Mouse (Mus musculus) left cerebral cortex, postnatal 10 days (tissue): ENCODE measurements at regions not wholly inside any gene's neighbourhood (a gene's known extent, or its start where the extent isn't known, plus 50 kb on each side); places are given as distances from the start of the nearest gene placed in this dataset.

ENCODE experiments used
- DNase-seq, 2 experiments: peaks; one replicate each; pipeline ENCODE4 v3.0.0; 2021 to 2022; ENCODE audit warnings: low spot score in 2 of 2, mixed read lengths in 1 of 2; ENCODE audit errors: extremely low spot score in 1 of 2
- intact Hi-C: fragments of 180-260 bp; cut with DNase I; formaldehyde crosslinking; loops from one replicate; pipeline ENCODE4 v1.15.1; 2025

DNA sequence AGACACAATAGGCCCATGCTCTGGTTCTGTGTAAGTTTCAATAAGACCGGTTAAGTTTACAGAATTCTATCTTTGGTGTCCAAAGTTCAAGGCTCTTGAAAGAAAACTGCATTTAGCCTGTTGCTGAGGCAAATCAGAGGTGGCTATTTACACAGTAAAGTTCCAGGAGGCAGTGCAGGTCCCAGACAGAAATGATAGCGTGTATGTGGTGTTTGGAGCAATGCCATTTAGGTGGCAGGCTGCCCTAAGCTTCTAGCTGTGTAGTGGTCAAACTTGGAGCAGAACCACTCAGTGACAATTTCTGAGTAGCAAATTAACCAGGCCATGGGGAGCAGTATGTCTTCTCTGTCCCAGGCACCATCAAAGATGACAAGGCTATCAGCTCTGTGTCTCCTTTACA, 125.5 kb upstream of the Paqr3 start:
- intact Hi-C loops, result no loop called here

DNA sequence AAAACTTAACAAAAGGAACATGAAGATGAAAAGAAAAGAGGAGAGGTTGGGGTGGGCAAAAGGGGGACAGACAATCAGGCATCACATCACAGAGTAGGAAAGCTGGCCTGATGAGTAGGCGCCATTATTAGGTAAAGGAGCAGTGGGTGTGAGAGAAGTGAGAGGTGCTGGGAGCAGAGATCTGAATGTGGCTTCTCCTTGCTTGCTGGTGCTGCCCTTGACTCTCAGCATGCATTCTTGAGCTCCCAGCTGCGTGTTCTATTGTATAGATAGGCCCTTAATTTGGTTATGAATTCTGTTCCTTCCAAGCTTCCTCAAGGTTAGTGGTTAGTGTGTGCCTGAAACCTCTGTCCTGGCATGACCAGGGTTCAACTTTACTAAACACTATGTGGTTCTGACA, 115.0 kb upstream of the Paqr3 start:
- intact Hi-C loops, result no loop called here
- DNase-seq, result no peak

More for the DNA sequence above, 125.5 kb upstream of the Paqr3 start:
- DNase-seq, result no peak

DNA sequence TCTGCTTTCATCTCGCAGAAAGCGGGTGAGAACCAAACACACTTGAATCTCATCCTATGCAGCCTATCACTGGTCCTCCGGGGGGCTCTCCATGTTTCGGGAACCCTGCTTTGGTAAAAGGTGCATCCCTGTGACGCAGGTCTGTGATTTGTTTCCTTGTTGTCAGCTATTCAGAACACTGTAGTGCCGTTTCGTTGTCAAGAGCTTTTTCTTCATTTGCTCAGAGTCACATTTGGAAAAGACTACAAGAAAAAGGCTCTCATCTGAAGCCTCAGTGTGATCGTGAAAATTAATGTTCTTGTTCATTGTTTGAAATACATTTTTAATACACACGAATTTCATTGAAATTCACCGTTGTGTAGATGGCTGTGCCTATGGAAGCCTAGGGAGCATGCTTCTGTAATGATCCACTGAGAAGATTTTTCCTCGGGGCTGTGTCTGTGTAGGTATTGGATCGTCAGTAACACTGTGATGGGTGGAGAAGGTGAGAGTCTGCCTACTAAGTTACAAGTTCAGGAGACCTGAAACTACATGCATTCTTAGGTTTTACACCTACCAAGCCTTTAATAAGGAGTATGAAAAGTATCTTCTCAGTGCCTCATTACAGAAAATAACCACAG, 112.0 kb upstream of the Paqr3 start:
- intact Hi-C loops, result no loop called here
- DNase-seq, result peak in 1 of 2 experiments; percentile 2

DNA sequence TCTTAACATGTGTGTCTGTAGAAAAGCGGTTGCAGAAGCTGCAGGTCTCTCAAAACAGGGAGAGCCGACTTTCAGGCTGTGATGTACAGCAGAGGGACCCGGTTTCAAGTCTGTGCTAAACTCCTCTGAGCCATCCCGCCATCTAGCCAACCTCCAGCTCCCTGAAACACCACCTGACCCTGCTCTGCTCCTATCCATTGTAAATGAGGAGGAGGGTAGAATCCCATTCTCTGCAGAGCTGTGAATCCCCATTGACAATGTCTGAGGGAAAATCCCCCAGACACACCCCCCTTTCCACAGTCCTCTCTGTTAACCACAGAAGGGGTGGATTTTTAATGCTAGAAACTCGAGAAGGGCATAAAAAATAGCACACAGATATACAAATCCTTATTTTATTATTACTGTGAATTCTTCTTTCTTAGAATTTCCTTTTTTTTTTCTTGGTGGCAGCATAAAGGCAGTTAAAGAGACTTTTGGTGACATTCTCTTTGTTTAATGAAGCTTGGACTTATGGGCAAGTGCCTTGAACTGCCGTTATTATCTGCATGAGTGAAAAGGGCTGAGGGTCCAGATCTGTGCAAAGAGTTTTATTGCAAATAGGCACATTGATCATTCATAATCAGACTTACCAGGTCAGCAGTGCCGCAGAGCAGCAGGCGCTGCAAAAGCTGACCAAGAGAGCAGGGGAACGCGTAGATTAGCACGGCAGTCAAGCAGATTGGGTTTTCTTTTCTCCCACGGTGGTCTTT, 111.3 kb upstream of the Paqr3 start:
- intact Hi-C loops, result no loop called here
- no peak for DNase-seq

DNA sequence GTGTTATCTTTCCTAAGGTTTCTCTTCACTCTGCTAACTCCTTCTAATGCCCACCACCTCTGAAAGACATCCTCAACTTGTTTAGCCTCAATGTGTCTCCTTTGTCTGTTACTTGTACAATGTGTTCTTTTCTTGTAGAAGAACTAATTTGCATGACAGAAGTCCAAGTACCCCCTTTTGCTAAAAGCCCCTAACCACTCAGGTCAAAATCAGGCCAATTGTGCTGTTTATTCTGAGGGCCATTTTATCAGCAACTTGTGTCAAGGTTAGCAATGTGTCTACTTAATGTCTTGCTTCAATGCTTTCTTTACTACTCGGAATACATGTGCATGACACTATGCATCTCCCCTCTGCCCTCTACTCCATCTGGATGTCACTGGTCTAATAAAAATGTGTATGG, 107.3 kb upstream of the Paqr3 start:
- intact Hi-C loops, result no loop called here
- no peak for DNase-seq

DNA sequence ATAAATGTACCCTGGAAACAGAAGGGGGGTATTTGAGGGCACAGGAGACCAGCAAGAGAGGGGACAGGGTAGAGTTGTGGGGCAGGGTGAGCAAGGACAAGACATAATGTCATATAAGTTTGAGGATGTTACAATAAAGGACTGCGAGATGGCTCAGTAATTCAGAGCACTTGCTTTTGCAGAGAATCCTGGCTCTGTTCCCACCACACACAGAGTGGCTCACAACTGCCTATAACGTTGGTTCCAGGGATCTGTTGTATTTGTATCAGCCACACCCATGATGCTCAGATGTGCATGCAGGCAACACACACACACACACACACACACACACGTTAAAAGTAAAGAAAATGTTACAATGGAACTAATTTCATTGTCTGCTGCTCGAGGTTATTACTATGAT, 94.2 kb upstream of the Paqr3 start:
- intact Hi-C loops, result no loop called here

DNA sequence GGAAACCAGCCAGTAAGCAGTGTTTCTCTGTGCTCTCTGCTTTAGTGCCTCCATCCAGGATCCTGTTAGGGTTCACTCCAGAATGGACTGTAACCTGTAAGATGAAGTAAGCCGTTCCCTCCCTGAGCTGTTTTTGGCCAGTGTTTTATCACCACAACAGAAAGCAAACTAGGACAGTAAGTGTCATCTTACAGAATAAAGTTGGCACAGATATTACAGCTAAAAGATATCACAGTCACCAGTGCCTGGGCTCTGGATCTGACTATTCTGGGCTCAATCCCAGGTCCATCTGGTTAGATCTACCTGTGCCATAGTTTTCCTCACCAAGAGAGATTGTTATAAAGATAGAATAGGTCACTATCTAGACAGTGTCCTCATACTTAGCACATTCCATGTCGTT, 92.9 kb upstream of the Paqr3 start:
- intact Hi-C loops, result no loop called here
- no peak for DNase-seq

More for the DNA sequence above, 94.2 kb upstream of the Paqr3 start:
- DNase-seq, result no peak

DNA sequence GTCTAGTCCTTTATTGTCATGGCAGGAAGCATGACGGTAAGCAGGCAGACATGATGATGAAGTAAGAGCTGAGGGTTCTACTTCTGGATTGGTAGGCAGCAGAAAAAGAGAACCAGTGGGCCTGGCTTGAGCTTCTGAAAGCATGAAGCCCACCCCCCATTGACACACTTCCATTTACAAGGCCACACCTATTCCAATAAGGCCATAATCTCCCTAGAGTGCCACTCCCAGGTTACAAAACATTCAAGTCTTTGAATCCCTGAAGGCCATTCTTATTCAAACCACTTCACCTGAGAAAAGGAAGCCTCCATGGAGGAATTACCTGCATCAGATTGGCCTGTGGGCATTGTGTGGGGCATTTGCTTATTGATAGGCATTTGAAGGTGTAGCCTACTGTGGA, 92.2 kb upstream of the Paqr3 start:
- intact Hi-C loops, result no loop called here
- no peak for DNase-seq

DNA sequence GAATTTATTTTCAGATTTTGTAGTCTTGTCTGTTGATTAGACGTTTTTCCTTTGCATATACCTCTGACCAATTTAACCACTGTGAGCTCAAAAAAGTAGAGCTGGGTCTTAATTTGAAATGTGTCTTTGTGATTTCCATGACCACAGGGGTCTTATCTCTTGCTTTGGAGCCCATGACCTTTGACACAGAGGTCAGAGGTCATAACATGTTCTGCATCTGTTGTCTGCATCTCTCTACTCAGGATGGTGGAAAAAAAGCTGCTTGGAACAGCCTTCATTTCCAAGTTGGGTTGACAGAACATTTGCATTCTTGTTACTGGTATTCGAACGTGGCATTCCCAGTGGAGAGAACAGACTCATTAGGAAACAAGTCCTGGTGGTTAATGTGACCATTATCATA, 91.2 kb upstream of the Paqr3 start:
- intact Hi-C loops, result no loop called here
- no peak for DNase-seq

DNA sequence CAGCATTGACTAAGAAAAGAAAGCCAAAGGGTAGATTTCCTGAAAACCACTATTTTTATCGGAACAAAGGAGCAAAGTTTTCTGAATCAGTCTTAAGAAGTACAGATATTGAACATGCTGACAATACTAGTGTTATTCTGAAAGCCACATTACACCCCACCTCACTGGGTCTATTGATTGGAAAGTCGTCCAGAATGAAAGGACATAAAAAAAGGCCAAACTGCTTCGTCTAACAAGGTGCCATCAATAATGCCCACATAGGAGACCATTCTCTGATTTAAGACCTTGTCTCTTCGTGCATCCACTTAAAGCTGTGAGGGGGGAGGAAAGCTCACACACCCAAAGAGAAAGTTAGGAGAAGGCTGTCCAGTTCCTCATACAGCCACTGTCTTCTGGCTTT, 89.3 kb upstream of the Paqr3 start:
- intact Hi-C loops, result no loop called here
- no peak for DNase-seq

DNA sequence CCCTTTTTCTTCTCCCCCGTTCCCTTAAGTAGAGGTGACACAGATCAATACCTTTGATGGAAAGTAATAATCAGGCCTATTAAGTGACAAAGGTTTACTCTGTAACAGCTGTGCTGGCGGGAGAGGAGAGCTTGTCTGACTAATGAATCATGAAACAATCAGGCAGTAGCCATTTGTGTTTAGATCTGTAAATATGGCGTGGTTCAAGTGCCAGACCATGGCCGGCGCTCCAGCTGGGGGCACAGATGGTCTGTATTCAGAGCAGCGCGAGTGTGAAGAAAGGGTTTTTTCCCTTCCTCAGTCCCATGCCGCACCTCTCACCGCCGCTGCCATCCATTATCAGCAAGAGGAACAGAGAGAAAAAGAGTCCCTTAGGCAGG, 83.9 kb upstream of the Paqr3 start:
- DNase-seq, result peak in 1 of 2 experiments; percentile 10
- intact Hi-C loops, result no loop called here

DNA sequence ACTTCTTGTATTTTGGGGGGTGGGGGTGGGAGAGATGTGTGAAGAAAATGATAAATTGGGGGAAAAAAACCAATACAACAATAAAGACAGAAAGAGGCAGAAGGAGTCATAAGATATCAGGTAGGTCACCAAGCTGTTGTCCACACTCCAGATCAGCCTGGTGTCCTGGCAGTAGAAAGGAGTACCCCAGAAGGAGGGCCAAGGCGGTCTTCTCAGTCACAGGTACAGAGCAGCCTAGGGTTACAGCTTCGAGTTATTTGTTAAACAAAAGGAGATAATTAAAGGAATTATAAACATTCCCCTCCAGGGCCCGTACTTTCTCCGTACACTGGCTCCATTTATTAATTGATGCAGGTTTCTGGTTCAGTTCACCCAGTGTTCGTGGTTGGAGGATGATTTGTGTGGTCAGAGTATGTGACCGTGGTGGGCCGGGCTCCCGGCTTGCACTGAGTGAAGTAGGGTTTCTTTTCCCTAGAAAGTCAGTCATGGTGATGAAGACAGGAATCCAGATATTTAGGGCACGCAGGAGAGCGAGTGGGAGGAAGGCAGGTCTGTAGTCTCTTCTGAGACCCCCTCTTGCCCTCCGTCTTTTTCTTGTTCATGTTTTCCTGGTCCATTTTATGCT, 83.4 kb upstream of the Paqr3 start:
- DNase-seq, result no peak
- intact Hi-C loops, result no loop called here

DNA sequence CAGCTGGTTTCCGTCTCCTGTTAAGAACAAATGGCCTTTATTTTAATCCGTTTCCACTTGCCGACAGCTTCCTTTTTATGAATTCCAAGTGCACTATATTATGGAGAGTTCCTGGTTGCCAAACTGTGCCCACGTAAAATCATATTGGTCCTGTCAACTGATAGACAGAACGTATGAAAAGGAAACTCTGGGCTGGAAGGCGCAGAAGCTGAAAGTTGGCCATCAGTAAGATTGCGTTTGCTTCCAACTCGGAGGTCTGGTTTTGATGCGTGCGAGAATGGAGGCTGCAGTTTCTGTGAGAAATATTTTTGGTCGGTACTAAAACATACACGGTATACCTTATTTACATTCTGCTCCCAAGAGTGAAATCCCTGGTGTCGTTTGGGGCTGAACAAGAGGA, 81.3 kb upstream of the Paqr3 start:
- intact Hi-C loops, result no loop called here
- DNase-seq, result peak in 1 of 2 experiments; percentile 17

DNA sequence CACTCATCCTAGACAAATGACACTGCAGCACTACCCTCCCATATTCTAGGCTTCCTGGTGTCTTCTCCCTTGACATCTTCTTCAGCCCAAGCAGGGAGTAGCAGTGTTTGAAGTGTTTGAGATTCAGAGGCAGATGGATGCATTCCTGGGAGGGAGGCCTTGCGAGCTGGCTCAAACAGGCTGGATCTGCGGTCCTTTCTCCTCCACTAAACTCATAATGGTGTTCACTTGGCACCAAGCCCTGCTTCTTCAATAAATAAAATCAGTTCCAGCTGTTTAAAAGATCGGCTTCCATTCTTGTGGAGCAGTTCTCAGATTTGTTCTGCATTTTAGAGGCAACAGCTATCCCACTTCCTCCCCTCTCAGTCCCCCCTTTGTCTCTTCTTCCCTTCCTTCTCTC, 79.3 kb upstream of the Paqr3 start:
- intact Hi-C loops, result no loop called here
- no peak for DNase-seq

DNA sequence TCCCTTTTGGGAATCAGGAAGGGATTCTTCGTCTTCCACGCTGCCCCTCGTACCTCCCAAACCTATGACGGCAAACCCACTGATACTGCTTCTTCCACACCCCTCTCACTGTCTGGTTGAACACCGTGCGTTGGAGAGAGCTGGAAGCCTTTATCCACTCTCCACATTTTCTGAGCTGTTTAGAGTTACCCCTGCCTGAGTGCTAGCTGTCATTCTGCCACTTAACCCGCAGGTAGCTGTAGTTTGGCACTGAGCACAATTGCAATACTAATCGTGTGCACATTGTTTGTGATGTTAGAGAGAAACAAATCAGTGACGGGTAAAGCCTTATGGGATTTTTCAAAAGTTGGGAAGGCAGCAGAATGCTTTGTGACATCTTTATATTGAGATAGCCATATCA, 73.1 kb upstream of the Paqr3 start:
- intact Hi-C loops, result no loop called here

DNA sequence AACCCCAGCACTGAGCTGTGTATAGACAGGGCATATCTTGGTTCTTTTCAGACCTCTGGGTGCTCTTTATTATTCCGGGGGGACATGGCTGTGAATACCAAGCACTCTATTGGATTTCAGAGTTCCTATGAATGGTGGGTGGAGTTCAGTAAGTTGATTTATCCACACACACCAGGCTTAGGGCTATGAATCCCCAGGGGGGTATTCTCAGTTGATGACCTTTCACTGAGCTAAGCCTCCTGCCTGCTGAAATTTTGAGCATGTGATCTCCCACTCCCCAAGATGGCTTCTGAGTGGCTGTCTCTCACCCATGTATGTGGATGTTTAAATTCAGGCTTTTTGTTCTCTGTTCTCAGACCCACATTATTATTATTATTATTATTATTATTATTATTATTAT, 69.9 kb upstream of the Paqr3 start:
- intact Hi-C loops, result no loop called here
- DNase-seq, result no peak

More for the DNA sequence above, 73.1 kb upstream of the Paqr3 start:
- DNase-seq, result no peak

DNA sequence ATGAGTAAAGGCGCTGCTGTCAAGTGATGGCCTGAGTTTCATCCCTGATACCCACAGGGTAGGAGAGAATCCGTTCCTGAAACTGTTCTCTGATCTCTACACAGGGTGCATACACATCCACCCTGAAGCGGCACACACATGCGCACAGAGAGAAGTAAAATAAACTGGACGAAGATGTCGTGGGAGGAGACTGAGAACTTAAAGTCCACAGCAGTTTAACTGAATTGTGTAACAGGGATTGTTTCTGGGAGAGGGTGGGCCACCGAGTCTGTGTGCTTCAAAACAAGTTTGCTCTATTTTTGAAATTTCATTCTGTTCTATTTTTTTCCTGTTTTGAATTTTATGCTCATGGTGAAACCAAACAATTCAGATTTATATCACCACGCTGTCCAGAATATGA, 63.0 kb upstream of the Paqr3 start:
- DNase-seq, result no peak
- intact Hi-C loops, result no loop called here

DNA sequence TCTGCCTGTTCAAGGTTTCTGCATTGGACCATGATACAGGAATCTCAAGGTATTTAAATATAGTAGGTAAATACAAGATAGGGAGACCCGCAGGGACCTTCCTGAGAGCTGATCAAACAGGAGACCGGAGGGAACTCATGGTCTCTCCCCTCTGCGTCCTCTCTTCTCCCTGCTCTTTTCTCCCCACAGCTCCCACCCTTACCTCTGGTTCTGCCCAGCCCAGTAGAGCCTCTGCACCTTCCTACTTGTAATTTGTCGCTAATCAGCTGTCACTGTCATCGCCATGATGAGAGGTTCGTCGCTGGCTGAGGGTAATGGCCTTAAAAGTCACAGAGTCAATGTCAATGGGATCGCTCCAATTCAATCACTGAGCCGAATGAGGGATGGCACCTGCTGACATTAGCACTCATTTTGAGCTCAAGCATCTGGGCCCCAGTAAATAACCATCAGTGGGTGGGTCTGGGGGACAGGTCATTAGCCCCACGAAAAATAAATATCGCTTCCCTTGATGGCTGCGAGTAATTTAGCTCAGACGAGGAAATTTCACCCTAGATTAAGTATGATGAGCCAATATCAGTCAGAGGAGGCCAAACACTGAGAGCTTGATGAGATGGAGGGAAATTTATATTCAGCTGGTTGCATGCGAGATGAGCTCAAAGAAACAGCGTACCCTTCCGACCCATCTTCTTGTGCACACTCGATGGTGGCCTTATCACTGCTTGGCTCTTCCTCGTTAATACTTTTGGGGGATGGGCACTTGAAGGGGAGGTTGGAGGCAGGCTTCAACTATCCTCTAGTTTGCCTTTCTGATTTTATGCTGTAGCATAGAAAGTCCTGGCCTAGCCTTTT, 56.2 kb upstream of the Paqr3 start:
- DNase-seq, result no peak
- intact Hi-C loops, result no loop called here

DNA sequence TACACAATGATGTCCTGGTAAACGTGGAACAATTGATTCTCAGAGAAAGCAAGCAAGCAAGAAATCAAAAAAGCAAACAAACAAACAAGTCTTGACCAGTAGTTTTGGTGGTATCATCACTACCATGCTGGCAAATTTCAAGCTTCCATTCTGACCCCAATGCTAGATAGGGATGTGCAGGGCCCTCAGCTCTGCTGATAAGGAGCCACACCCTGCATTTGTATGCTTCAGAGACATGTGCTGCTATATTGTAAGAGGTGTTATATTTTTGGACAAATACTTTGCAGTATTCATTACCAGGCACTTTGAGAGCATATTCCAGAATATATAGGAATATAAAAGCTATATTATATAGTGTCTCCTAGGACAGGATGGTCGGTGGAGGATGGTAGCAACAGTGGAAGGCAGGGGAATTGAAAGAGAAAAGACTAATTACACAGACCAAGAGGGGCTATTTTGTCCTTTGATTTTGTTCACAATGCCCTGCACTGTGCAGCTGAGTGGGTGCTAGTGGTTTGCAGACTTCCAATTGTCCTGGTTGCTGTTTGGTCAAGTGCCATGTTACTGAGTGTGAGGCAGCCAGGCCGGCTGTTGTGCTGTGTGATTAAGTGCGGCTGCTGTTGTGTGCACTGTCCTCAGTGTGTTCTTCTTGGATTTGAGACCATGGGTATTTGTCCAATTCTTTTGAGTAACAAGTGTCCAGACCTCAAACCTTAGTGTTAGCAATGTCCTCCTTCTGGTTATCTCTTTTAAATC, 54.9 kb upstream of the Paqr3 start:
- intact Hi-C loops, result no loop called here
- no peak for DNase-seq
